Mouse (Mus musculus) embryonic fibroblast, embryonic 13.5 days (primary cell): ENCODE results near the gene 4930455H04Rik.

Experiments
- CTCF ChIP-seq: IDR thresholded peaks from 2 replicates; pipeline ENCODE4 v1.5.1; 2011; ENCODE audit warnings: mild to moderate bottlenecking, control low read depth, low read length, moderate library complexity, borderline replicate concordance; ENCODE audit not compliant: insufficient read depth
- POLR2A ChIP-seq: IDR thresholded peaks from 2 replicates; pipeline ENCODE4 v1.6.1; 2011; ENCODE audit warnings: low read depth, mild to moderate bottlenecking, control low read depth, low read length, moderate library complexity

GRCm38 (mm10) chr3:116964426-116964825 lies 3.6 kb upstream of the 4930455H04Rik start:
- TF ChIP-seq POLR2A (no peak), CTCF (no peak)
